ENCODE assay signal across 20 mouse cellular contexts in the genomic region with DNA sequence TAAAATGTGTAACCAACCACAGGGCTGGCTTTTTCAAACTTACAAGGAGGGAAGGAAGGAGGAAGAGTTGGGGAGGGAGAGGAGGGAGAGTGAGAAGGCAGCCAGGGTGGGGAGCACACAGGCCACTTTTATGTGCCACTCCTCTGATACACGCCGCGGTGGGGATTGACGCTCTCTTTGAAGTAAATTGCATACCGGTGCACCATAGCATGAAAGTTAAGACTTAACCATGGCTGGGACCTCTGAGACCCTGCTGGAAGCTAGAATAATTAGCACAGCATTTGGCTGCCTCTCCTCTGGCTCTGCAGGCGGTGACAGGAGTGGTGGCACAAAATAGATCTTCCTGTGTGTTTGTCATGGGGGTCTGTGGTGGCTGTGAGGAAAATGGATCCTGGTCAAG.
"Had no signal": no experiment of that assay in that cellular context is flagged by ENCODE, and none has a peak within 500 bp of the region (broad histone marks: within the 10 kb centered on the region; RNA-seq: fewer than 3 reads in every experiment).

No protein-coding gene starts in this region.

- H3K4me3 ChIP-seq: limb, embryonic 12.5 days; limb, embryonic 15.5 days; myocyte; neural tube, embryonic 13.5 days; stomach, embryonic 15.5 days had no signal

- ATAC-seq: intestine, embryonic 16.5 days; liver, postnatal 0 days; lung, postnatal 0 days; midbrain, embryonic 16.5 days had no signal

- H3K36me3 ChIP-seq: limb, embryonic 12.5 days; limb, embryonic 15.5 days; neural tube, embryonic 13.5 days; stomach, embryonic 15.5 days had no signal

- H3K27ac ChIP-seq: limb, embryonic 12.5 days; limb, embryonic 15.5 days; liver, embryonic 14.5 days; macrophage; stomach, embryonic 15.5 days had no signal

- DNase-seq: kidney, adult 2 months; kidney, postnatal 10 days; layer of hippocampus, adult 9-11 months; liver, postnatal 0 days; lung, embryonic 14.5 days; retina, postnatal 1 day; right cerebral cortex, postnatal 25 days; spleen, adult 18-20 months; thymus, postnatal 25 days had no signal

- H3K9ac ChIP-seq: limb, embryonic 12.5 days; limb, embryonic 15.5 days; liver, embryonic 14.5 days; liver, postnatal 0 days; lung, embryonic 14.5 days; neural tube, embryonic 13.5 days; stomach, embryonic 15.5 days had no signal

- H3K4me2 ChIP-seq: limb, embryonic 12.5 days; limb, embryonic 15.5 days; liver, embryonic 11.5 days; lung, embryonic 14.5 days; neural tube, embryonic 13.5 days; stomach, embryonic 15.5 days had no signal

- H3K9me3 ChIP-seq: limb, embryonic 12.5 days; limb, embryonic 15.5 days; neural tube, embryonic 13.5 days; stomach, embryonic 15.5 days had no signal

- H3K4me1 ChIP-seq: stomach, embryonic 15.5 days had no signal
